ENCODE assay signal across 8 mouse cellular contexts in the genomic region with DNA sequence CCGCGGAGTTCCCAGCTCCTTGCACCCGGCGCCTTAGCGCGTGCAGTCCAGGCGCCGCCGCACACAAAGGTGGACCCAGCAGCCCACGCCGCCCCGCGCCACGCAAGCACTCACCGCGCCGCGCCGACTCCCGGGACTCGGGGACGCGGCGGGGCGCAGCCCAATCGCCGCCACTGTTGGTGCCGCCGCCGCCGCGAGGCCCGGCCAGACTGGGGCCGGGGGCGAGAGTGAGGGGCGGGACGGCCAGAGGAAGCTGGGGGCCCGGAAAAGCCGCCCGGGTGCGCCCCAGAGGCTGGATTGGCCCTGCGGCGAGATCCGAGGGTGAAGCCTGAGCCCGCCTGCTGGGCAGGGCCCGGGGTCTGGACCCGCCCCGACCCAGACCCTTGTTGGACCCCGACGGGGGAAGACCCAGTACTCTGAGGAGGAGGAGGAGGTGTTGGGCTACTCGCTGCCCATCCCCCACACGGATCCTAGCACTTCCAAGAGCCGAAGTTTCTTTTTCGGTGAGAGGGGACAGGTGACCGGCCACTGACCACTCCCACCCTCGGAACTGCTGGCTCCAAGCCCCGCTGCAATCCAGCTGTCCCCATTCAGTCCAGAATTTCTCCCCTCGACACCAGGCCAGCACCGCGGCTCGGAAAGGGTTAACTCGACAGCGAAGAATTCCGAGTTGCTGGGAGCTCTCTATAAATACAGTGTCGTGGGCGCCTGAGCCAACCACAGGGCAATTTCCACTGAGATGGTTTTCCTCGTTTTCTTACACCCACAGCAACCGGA. TPM values are rescaled to one million over a fixed set of nuclear protein-coding genes. Genes with fewer than 3 reads are reported as not detected.
DNase-seq lines count a peak whose midpoint lies in the region; ATAC-seq and TF ChIP-seq lines count a peak whose summit lies in the region.

A gene (minus strand): TSS at position 530 of the 777 bp plus-strand sequence.

- H3K9me3 ChIP-seq in hindbrain, postnatal 0 days (ENCODE audit: low read length) = no peaks in the 10 kb centered on the region
- H3K9me3 ChIP-seq in midbrain, embryonic 10.5 days (replicated peaks) = no peaks in the 10 kb centered on the region
- H3K9me3 ChIP-seq in stomach, postnatal 0 days (ENCODE audit: control insufficient read depth, low read length) = no peaks in the 10 kb centered on the region

- under 1% methylated on average over 63 of the region's 68 CpGs for WGBS in hindbrain, postnatal 0 days
- WGBS in midbrain, embryonic 10.5 days = under 1% methylated on average over 68 of the region's 68 CpGs
- WGBS in stomach, postnatal 0 days = under 1% methylated on average over 56 of the region's 68 CpGs

- intact Hi-C loops in left cerebral cortex, postnatal 25 days (cut with DNase I) = loop anchor here (1.0 kb wide), 1 partner anchor 27 kb away; a partner anchor contains a TSS

- H3K27ac ChIP-seq in hindbrain, postnatal 0 days = peak within 1 kb of the TSS; percentile 95
- H3K27ac ChIP-seq in midbrain, embryonic 10.5 days (replicated peaks) = peak within 1 kb of the TSS; percentile 96
- H3K27ac ChIP-seq in stomach, postnatal 0 days (replicated peaks) = peak within 1 kb of the TSS; percentile 96

- H3K27me3 ChIP-seq in hindbrain, postnatal 0 days (ENCODE audit: insufficient read depth, low read length) = no peaks in the 10 kb centered on the region
- peaks cover 7% of the 10 kb centered on the region for H3K27me3 ChIP-seq in midbrain, embryonic 10.5 days (ENCODE audit: low read depth, poor library complexity, severe bottlenecking)
- H3K27me3 ChIP-seq in stomach, postnatal 0 days (ENCODE audit: control insufficient read depth, insufficient read depth, low read length) = no peaks in the 10 kb centered on the region

- no peaks in the 10 kb centered on the region for H3K36me3 ChIP-seq in hindbrain, postnatal 0 days (ENCODE audit: insufficient read depth, low read length)
- no peaks in the 10 kb centered on the region for H3K36me3 ChIP-seq in midbrain, embryonic 10.5 days
- H3K36me3 ChIP-seq in stomach, postnatal 0 days (ENCODE audit: control insufficient read depth, insufficient read depth, low read length) = no peaks in the 10 kb centered on the region

- H3K4me1 ChIP-seq in hindbrain, postnatal 0 days (ENCODE audit: insufficient read depth, low read length) = peaks cover 10% of the 10 kb centered on the region; the same call in 1 of the 2 replicates
- peaks cover 38% of the 10 kb centered on the region for H3K4me1 ChIP-seq in midbrain, embryonic 10.5 days
- H3K4me1 ChIP-seq in stomach, postnatal 0 days (replicated peaks; ENCODE audit: control insufficient read depth, insufficient read depth) = peaks cover 4% of the 10 kb centered on the region

- no peak for TF ChIP-seq EP300 in stomach, postnatal 0 days (optimal IDR thresholded peaks at IDR 0.05)

- peak; percentile 45 for DNase-seq in kidney, adult 18-20 months
- DNase-seq in kidney, adult 11 months = no peak
- peak; percentile 52 to 72 for DNase-seq in cerebellum, postnatal 4 days (ENCODE audit: low spot score in 2 of 2)
- peak; percentile 80 for DNase-seq in gastrocnemius, postnatal 10 days
- peak; percentile 85 for DNase-seq in hindbrain, postnatal 0 days (ENCODE audit: low spot score)
- DNase-seq in left cerebral cortex, postnatal 25 days (ENCODE audit: low spot score in 2 of 2) = peak; percentile 81 to 92
- peak; percentile 74 for DNase-seq in midbrain, embryonic 10.5 days (ENCODE audit: low spot score)
- DNase-seq in stomach, postnatal 0 days (ENCODE audit: low spot score) = peak; percentile 75

- H3K4me2 ChIP-seq in hindbrain, postnatal 0 days (ENCODE audit: low read depth, low read length) = peak within 1 kb of the TSS; percentile 80
- H3K4me2 ChIP-seq in stomach, postnatal 0 days (replicated peaks; ENCODE audit: low read depth) = peak within 1 kb of the TSS; percentile 96

- H3K9ac ChIP-seq in hindbrain, postnatal 0 days (replicated peaks; ENCODE audit: low read length) = peak within 1 kb of the TSS; percentile 96
- H3K9ac ChIP-seq in stomach, postnatal 0 days (ENCODE audit: low read length) = peak within 1 kb of the TSS; percentile 98

- peak; percentile 81 for ATAC-seq in hindbrain, postnatal 0 days
- ATAC-seq in stomach, postnatal 0 days (ENCODE audit: low FRiP score, low TSS enrichment) = peak; percentile 63

- H3K4me3 ChIP-seq in hindbrain, postnatal 0 days (ENCODE audit: low read length) = peak within 1 kb of the TSS; percentile 84
- H3K4me3 ChIP-seq in midbrain, embryonic 10.5 days = peak within 1 kb of the TSS; percentile 78
- H3K4me3 ChIP-seq in stomach, postnatal 0 days (ENCODE audit: low read depth, low read length) = peak within 1 kb of the TSS; percentile 82

- no peak for TF ChIP-seq CTCF in hindbrain, postnatal 0 days (IDR thresholded peaks at IDR 0.05; ENCODE audit: low read depth)
- no peak for TF ChIP-seq CTCF in stomach, postnatal 0 days (IDR thresholded peaks at IDR 0.05; ENCODE audit: low read depth)

RNA-seq across cellular contexts. Expression of the gene that starts here (rescaled TPM):
- 10 to 100 TPM; 23.7 to 33.1 TPM for total RNA-seq in gastrocnemius, postnatal 10 days (2021)
- total RNA-seq in hindbrain, postnatal 0 days (2014; rRNA removed) = 23.1 and 27.2 TPM in 2 replicates
- polyA plus RNA-seq in hindbrain, postnatal 0 days (2015; fragmentation: Nextera tagmentation; extraction: Ambion mirVana) = 16.5 and 16.7 TPM in 2 replicates
- total RNA-seq in left cerebral cortex, postnatal 25 days (2021) = 1 to 10 TPM; 8.2 to 8.7 TPM
- polyA plus RNA-seq in midbrain, embryonic 10.5 days (2016; fragmentation: Nextera tagmentation; extraction: Ambion mirVana) = 24.5 and 26.0 TPM in 2 replicates
- 11.3 and 11.4 TPM in 2 replicates for polyA plus RNA-seq in stomach, postnatal 0 days (2015; fragmentation: Nextera tagmentation; extraction: Ambion mirVana)
